Mouse (Mus musculus) forebrain, postnatal 0 days (tissue): ENCODE measurements around the gene Rep15. TPM values are rescaled to one million over a fixed set of nuclear protein-coding genes. Genes with fewer than 3 reads are reported as not detected.

Source experiments
- ATAC-seq: fragments of 200-750 bp; cut with Nextera tagmentation; 2 replicates; pipeline ENCODE4 v1.8.0; 2017; ENCODE audit warnings: mild to moderate bottlenecking, moderate library complexity
- DNase-seq: peaks from one replicate; pipeline ENCODE4 v3.0.0-alpha.2; 2015
- H3K27ac ChIP-seq: fragments of 300-500 bp; sonication (generic); 2 replicates; pipeline ENCODE4 v1.5.1; 2014; ENCODE audit warnings: low read depth, mild to moderate bottlenecking, antibody characterized with exemption, low read length, moderate library complexity, mixed read lengths
- H3K27me3 ChIP-seq: fragments of 300-500 bp; sonication (generic); 2 replicates; pipeline ENCODE4 v1.6.1; 2014; ENCODE audit warnings: mild to moderate bottlenecking, low read length, mixed read lengths; ENCODE audit not compliant: insufficient read depth
- H3K36me3 ChIP-seq: fragments of 300-500 bp; sonication (generic); 2 replicates; pipeline ENCODE4 v1.6.1; 2014; ENCODE audit warnings: mild to moderate bottlenecking, moderate library complexity; ENCODE audit not compliant: insufficient read depth
- H3K4me1 ChIP-seq: fragments of 300-500 bp; sonication (generic); 2 replicates; pipeline ENCODE4 v1.6.1; 2014; ENCODE audit warnings: antibody characterized with exemption; ENCODE audit not compliant: insufficient read depth
- H3K4me2 ChIP-seq: fragments of 300-500 bp; sonication (generic); 2 replicates; pipeline ENCODE4 v1.6.1; 2014; ENCODE audit warnings: low read depth, mild to moderate bottlenecking, moderate library complexity
- H3K4me3 ChIP-seq: fragments of 300-500 bp; sonication (generic); 2 replicates; pipeline ENCODE4 v1.5.1; 2014; ENCODE audit warnings: low read depth, low read length, mixed read lengths
- H3K9ac ChIP-seq: fragments of 300-500 bp; sonication (generic); 2 replicates; pipeline ENCODE4 v1.6.1; 2014; ENCODE audit warnings: mild to moderate bottlenecking
- H3K9me3 ChIP-seq: fragments of 300-500 bp; sonication (generic); 2 replicates; pipeline ENCODE4 v1.6.1; 2016; ENCODE audit warnings: low read length
- CTCF ChIP-seq: sonication (generic); IDR thresholded peaks from 2 replicates; pipeline ENCODE4 v1.5.1; 2016; ENCODE audit warnings: antibody characterized with exemption, control low read depth, low read depth
- WGBS: fragments of 180-500 bp; shearing (Covaris S2); extraction: QIAGEN DNeasy Blood & Tissue Kit; methylation state at CpG from one replicate; pipeline ENCODE4 v1.1.7; 2014; 5-methylcytosine and 5-hydroxymethylcytosine counted together
- polyA plus RNA-seq: library from polyadenylated mRNA; unstranded; fragments of >200 nt; fragmentation: Nextera tagmentation; extraction: Ambion mirVana; gene quantifications from 2 replicates; pipeline ENCODE4 v1.2.1, GENCODE M21; 2015
- total RNA-seq: library from RNA; depleted of rRNA; stranded (reverse); fragments of >200 nt; gene quantifications from 2 replicates; pipeline ENCODE4 v1.2.3, GENCODE M21; 2014

Rep15 gene
- total and polyA plus RNA-seq, 2 experiments from 2014 or later, result 0.74 to 1.1 TPM

GRCm38 (mm10) chr6:147013546-147013945, 18.8 kb upstream of the Rep15 start:
- TF ChIP-seq CTCF, result peak; percentile 46
- H3K4me1 ChIP-seq, result no peaks in the 10 kb centered on the region
- ATAC-seq (no peak), DNase-seq (no peak)
- no peaks in the 10 kb centered on the region for H3K36me3 ChIP-seq
- H3K27me3 ChIP-seq, result no peaks in the 10 kb centered on the region
- WGBS, result 77% methylated on average over 1 of the region's 1 CpGs
- no peak overlapping the region for H3K27ac ChIP-seq
- H3K4me3 ChIP-seq, result no peak overlapping the region
- no peaks in the 10 kb centered on the region for H3K9me3 ChIP-seq
- no peak overlapping the region for H3K9ac ChIP-seq
- no peak overlapping the region for H3K4me2 ChIP-seq

- DNase-seq (no peak), ATAC-seq (no peak)
- Histone ChIP-seq H3K4me3 (no peak overlapping the region), H3K27me3 (no peaks in the 10 kb centered on the region), H3K36me3 (no peaks in the 10 kb centered on the region), H3K4me1 (no peaks in the 10 kb centered on the region), H3K9me3 (no peaks in the 10 kb centered on the region), H3K27ac (no peak overlapping the region), H3K4me2 (no peak overlapping the region), H3K9ac (no peak overlapping the region)
- WGBS, result 87% methylated on average over 4 of the region's 4 CpGs
- no peak for TF ChIP-seq CTCF
These were observed 14.5 kb upstream of the Rep15 start for GRCm38 (mm10) chr6:147017906-147018305.

- Histone ChIP-seq H3K4me2 (no peak overlapping the region), H3K27ac (no peak overlapping the region), H3K27me3 (no peaks in the 10 kb centered on the region), H3K4me3 (no peak overlapping the region), H3K9me3 (no peaks in the 10 kb centered on the region), H3K9ac (no peak overlapping the region), H3K36me3 (no peaks in the 10 kb centered on the region), H3K4me1 (no peaks in the 10 kb centered on the region)
- 94% methylated on average over 5 of the region's 5 CpGs for WGBS
- ATAC-seq, result no peak
- no peak for DNase-seq
- TF ChIP-seq CTCF, result no peak
These were observed 14.0 kb upstream of the Rep15 start for GRCm38 (mm10) chr6:147018364-147018763.

GRCm38 (mm10) chr6:147021181-147021580, 11.2 kb upstream of the Rep15 start:
- no peak for TF ChIP-seq CTCF
- no peaks in the 10 kb centered on the region for H3K27me3 ChIP-seq
- H3K4me2 ChIP-seq, result no peak overlapping the region
- no peaks in the 10 kb centered on the region for H3K36me3 ChIP-seq
- H3K4me1 ChIP-seq, result no peaks in the 10 kb centered on the region
- DNase-seq (no peak), ATAC-seq (no peak)
- H3K27ac ChIP-seq, result no peak overlapping the region
- 95% methylated on average over 5 of the region's 5 CpGs for whole genome bisulfite sequencing
- no peaks in the 10 kb centered on the region for H3K9me3 ChIP-seq
- no peak overlapping the region for H3K4me3 ChIP-seq
- no peak overlapping the region for H3K9ac ChIP-seq

GRCm38 (mm10) chr6:147022375-147023132, 9.8 kb upstream of the Rep15 start:
- H3K9ac ChIP-seq, result no peak overlapping the region
- ATAC-seq (no peak), DNase-seq (no peak)
- no peak overlapping the region for H3K27ac ChIP-seq
- WGBS, result 87% methylated on average over 16 of the region's 16 CpGs
- H3K4me2 ChIP-seq, result no peak overlapping the region
- no peaks in the 10 kb centered on the region for H3K36me3 ChIP-seq
- H3K9me3 ChIP-seq, result no peaks in the 10 kb centered on the region
- TF ChIP-seq CTCF, result no peak
- H3K27me3 ChIP-seq, result no peaks in the 10 kb centered on the region
- H3K4me1 ChIP-seq, result no peaks in the 10 kb centered on the region
- H3K4me3 ChIP-seq, result no peak overlapping the region

- H3K27ac ChIP-seq, result no peak overlapping the region
- no peaks in the 10 kb centered on the region for H3K36me3 ChIP-seq
- H3K27me3 ChIP-seq, result no peaks in the 10 kb centered on the region
- no peaks in the 10 kb centered on the region for H3K4me1 ChIP-seq
- ATAC-seq, result no peak
- no peak for TF ChIP-seq CTCF
- H3K4me3 ChIP-seq, result no peak overlapping the region
- no peak for DNase-seq
- no peaks in the 10 kb centered on the region for H3K9me3 ChIP-seq
- WGBS, result 83% methylated on average over 2 of the region's 2 CpGs
- H3K9ac ChIP-seq, result no peak overlapping the region
- no peak overlapping the region for H3K4me2 ChIP-seq
These were observed 9.3 kb upstream of the Rep15 start for GRCm38 (mm10) chr6:147023133-147023395.

GRCm38 (mm10) chr6:147023568-147023967, 8.8 kb upstream of the Rep15 start:
- H3K36me3 ChIP-seq, result no peaks in the 10 kb centered on the region
- no peak overlapping the region for H3K4me3 ChIP-seq
- H3K4me2 ChIP-seq, result no peak overlapping the region
- no peaks in the 10 kb centered on the region for H3K9me3 ChIP-seq
- H3K27me3 ChIP-seq, result no peaks in the 10 kb centered on the region
- TF ChIP-seq CTCF, result no peak
- no peak overlapping the region for H3K9ac ChIP-seq
- H3K27ac ChIP-seq, result no peak overlapping the region
- H3K4me1 ChIP-seq, result no peaks in the 10 kb centered on the region
- no peak for ATAC-seq
- DNase-seq, result no peak
